Mouse (Mus musculus) myocyte (in vitro differentiated cells): ENCODE measurements around the gene Pym1. TPM values are rescaled to one million over a fixed set of nuclear protein-coding genes. Genes with fewer than 3 reads are reported as not detected.

Experiments used
- H3K27me3 ChIP-seq: one replicate; pipeline ENCODE4 v1.6.1; 2011; ENCODE audit not compliant: control insufficient read depth, insufficient read depth, insufficient read length
- H3K36me3 ChIP-seq: one replicate; pipeline ENCODE4 v1.6.1; 2011; ENCODE audit not compliant: control insufficient read depth, insufficient read depth
- H3K4me2 ChIP-seq: one replicate; pipeline ENCODE4 v1.6.1; 2011; ENCODE audit warnings: low read depth, control low read depth
- H3K4me3 ChIP-seq: one replicate; pipeline ENCODE4 v1.5.1; 2011; ENCODE audit warnings: mild to moderate bottlenecking, control low read depth, moderate library complexity
- H3K79me2 ChIP-seq: one replicate; pipeline ENCODE4 v1.6.1; 2011; ENCODE audit not compliant: control insufficient read depth, insufficient read depth
- H3ac ChIP-seq: one replicate; pipeline ENCODE4 v1.6.1; 2011; ENCODE audit not compliant: control insufficient read depth, insufficient read length
- CEBPB ChIP-seq: IDR thresholded peaks from 2 replicates; pipeline ENCODE4 v1.6.1; 2011; ENCODE audit warnings: mild to moderate bottlenecking, moderate library complexity; ENCODE audit not compliant: poor library complexity, insufficient read depth, severe bottlenecking
- E2F4 ChIP-seq: IDR thresholded peaks from one replicate; pipeline ENCODE4 v1.6.1; 2011; ENCODE audit warnings: mild to moderate bottlenecking, control low read depth, moderate library complexity; ENCODE audit not compliant: insufficient read depth
- MAX ChIP-seq: IDR thresholded peaks from one replicate; pipeline ENCODE4 v1.6.1; 2011; ENCODE audit warnings: low read depth, mild to moderate bottlenecking, control low read depth
- MYOD1 ChIP-seq, 3 experiments: IDR thresholded peaks; one replicate each; pipeline ENCODE4 v1.6.1; 2011; ENCODE audit warnings: control low read depth in 2 of 3, low read depth in 2 of 3, mild to moderate bottlenecking in 2 of 3, moderate library complexity in 1 of 3; ENCODE audit not compliant: insufficient read length in 2 of 3, control insufficient read depth in 1 of 3
- MYOG ChIP-seq, 3 experiments: IDR thresholded peaks; one replicate each; pipeline ENCODE4 v1.6.1; 2011; ENCODE audit warnings: control low read depth in 2 of 3, low read depth in 2 of 3, mild to moderate bottlenecking in 2 of 3; ENCODE audit not compliant: insufficient read length in 2 of 3, control insufficient read depth in 1 of 3, insufficient read depth in 1 of 3
- POLR2A ChIP-seq: IDR thresholded peaks from one replicate; pipeline ENCODE4 v1.6.1; 2011; ENCODE audit warnings: low read depth, mild to moderate bottlenecking, control low read depth, moderate library complexity; ENCODE audit not compliant: insufficient read length
- POLR2AphosphoS2 ChIP-seq: IDR thresholded peaks from one replicate; pipeline ENCODE4 v1.6.1; 2011; ENCODE audit warnings: low read depth, control low read depth; ENCODE audit not compliant: insufficient read length
- REST ChIP-seq: IDR thresholded peaks from one replicate; pipeline ENCODE4 v1.6.1; 2011; ENCODE audit warnings: mild to moderate bottlenecking, control low read depth, moderate library complexity; ENCODE audit not compliant: insufficient read depth, insufficient read length
- SRF ChIP-seq: IDR thresholded peaks from one replicate; pipeline ENCODE4 v1.6.1; 2011; ENCODE audit warnings: low read depth; ENCODE audit not compliant: control insufficient read depth, insufficient read length
- TCF12 ChIP-seq: IDR thresholded peaks from one replicate; pipeline ENCODE4 v1.6.1; 2011; ENCODE audit warnings: mild to moderate bottlenecking, control low read depth; ENCODE audit not compliant: poor library complexity, insufficient read depth, severe bottlenecking
- TCF3 ChIP-seq: IDR thresholded peaks from one replicate; pipeline ENCODE4 v1.6.1; 2011; ENCODE audit warnings: low read depth, control low read depth; ENCODE audit not compliant: insufficient read length
- USF1 ChIP-seq: IDR thresholded peaks from one replicate; pipeline ENCODE4 v1.6.1; 2011; ENCODE audit warnings: low read depth, mild to moderate bottlenecking, control low read depth, moderate library complexity
- polyA plus RNA-seq: library from polyadenylated mRNA; unstranded; fragments of >200 nt; fragmentation: generic; extraction: Trizol; gene quantifications from one replicate; pipeline ENCODE4 v1.2.1, GENCODE M21; 2012; ENCODE audit warnings: missing spikeins

Gene Pym1
- polyA plus RNA-seq, 1 experiment = 32.6 TPM

GRCm38 (mm10) chr10:128773685-128774084 lies 26.0 kb downstream of the Pym1 start:
- Histone ChIP-seq H3ac (no peak overlapping the region), H3K27me3 (no peaks in the 10 kb centered on the region), H3K4me2 (no peak overlapping the region), H3K4me3 (no peak overlapping the region), H3K36me3 (no peaks in the 10 kb centered on the region), H3K79me2 (no peaks in the 10 kb centered on the region)
- TF ChIP-seq POLR2AphosphoS2 (no peak), E2F4 (no peak), TCF3 (no peak), CEBPB (no peak)

- Histone ChIP-seq H3K4me2 (no peak overlapping the region), H3K79me2 (no peaks in the 10 kb centered on the region), H3ac (no peak overlapping the region), H3K4me3 (no peak overlapping the region), H3K27me3 (no peaks in the 10 kb centered on the region), H3K36me3 (no peaks in the 10 kb centered on the region)
- TF ChIP-seq TCF3 = no peak
- TF ChIP-seq MAX = no peak
- TF ChIP-seq CEBPB = no peak
- TF ChIP-seq POLR2AphosphoS2 = no peak
- no peak for TF ChIP-seq MYOD1 (IDR thresholded peaks at IDR 0.05; ENCODE audit: control insufficient read depth in 1 of 3, insufficient read length in 2 of 3, low read depth in 2 of 3)
- no peak for TF ChIP-seq POLR2A
- no peak for TF ChIP-seq TCF12
- no peak for TF ChIP-seq REST
- no peak for TF ChIP-seq SRF
- no peak for TF ChIP-seq USF1
- no peak for TF ChIP-seq MYOG (IDR thresholded peaks at IDR 0.05; ENCODE audit: control insufficient read depth in 1 of 3, insufficient read depth in 1 of 3, insufficient read length in 2 of 3, low read depth in 2 of 3)
- no peak for TF ChIP-seq E2F4
These were observed 30.8 kb downstream of the Pym1 start for GRCm38 (mm10) chr10:128778441-128778840.

GRCm38 (mm10) chr10:128779011-128779795 lies 31.5 kb downstream of the Pym1 start:
- Histone ChIP-seq H3K27me3 (no peaks in the 10 kb centered on the region), H3K79me2 (no peaks in the 10 kb centered on the region), H3K4me2 (peak overlapping the region; percentile 81), H3K36me3 (no peaks in the 10 kb centered on the region), H3ac (no peak overlapping the region), H3K4me3 (no peak overlapping the region)
- TF ChIP-seq MYOD1 (IDR thresholded peaks at IDR 0.05; ENCODE audit: control insufficient read depth in 1 of 3, insufficient read length in 2 of 3, low read depth in 2 of 3) (no peak), TCF12 (peak; percentile 28), E2F4 (no peak), POLR2A (peak; percentile 35), MYOG (IDR thresholded peaks at IDR 0.05; ENCODE audit: control insufficient read depth in 1 of 3, insufficient read depth in 1 of 3, insufficient read length in 2 of 3, low read depth in 2 of 3) (peak in 1 of 3 experiments; percentile 9), SRF (no peak)

GRCm38 (mm10) chr10:128780200-128780599 lies 32.5 kb downstream of the Pym1 start:
- Histone ChIP-seq H3K36me3 (no peaks in the 10 kb centered on the region), H3K4me2 (peak overlapping the region; percentile 81), H3ac (no peak overlapping the region), H3K27me3 (no peaks in the 10 kb centered on the region), H3K4me3 (no peak overlapping the region), H3K79me2 (no peaks in the 10 kb centered on the region)
- TF ChIP-seq MYOG (IDR thresholded peaks at IDR 0.05; ENCODE audit: control insufficient read depth in 1 of 3, insufficient read depth in 1 of 3, insufficient read length in 2 of 3, low read depth in 2 of 3) (no peak), TCF3 (no peak), CEBPB (no peak), POLR2A (no peak), SRF (no peak)

GRCm38 (mm10) chr10:128790398-128791124 lies 42.9 kb downstream of the Pym1 start, which contains the start of gene Mmp19:
TSS of gene Mmp19 (plus strand) at chr10:128790910.
- Histone ChIP-seq H3K79me2 (no peaks in the 10 kb centered on the region), H3ac (no peak within 1 kb of the TSS), H3K4me3 (peak within 1 kb of the TSS; percentile 17), H3K27me3 (no peaks in the 10 kb centered on the region), H3K36me3 (no peaks in the 10 kb centered on the region), H3K4me2 (peak within 1 kb of the TSS; percentile 77)
- TF ChIP-seq CEBPB = peak; percentile 95
- no peak for TF ChIP-seq MYOG (IDR thresholded peaks at IDR 0.05; ENCODE audit: control insufficient read depth in 1 of 3, insufficient read depth in 1 of 3, insufficient read length in 2 of 3, low read depth in 2 of 3)
- TF ChIP-seq USF1 = no peak
- no peak for TF ChIP-seq MYOD1 (IDR thresholded peaks at IDR 0.05; ENCODE audit: control insufficient read depth in 1 of 3, insufficient read length in 2 of 3, low read depth in 2 of 3)
- TF ChIP-seq MAX = no peak
- no peak for TF ChIP-seq TCF12
- TF ChIP-seq E2F4 = no peak
- TF ChIP-seq POLR2A = peak; percentile 22
- TF ChIP-seq POLR2AphosphoS2 = no peak
- TF ChIP-seq REST = no peak
- no peak for TF ChIP-seq SRF
- TF ChIP-seq TCF3 = no peak
